Mouse (Mus musculus) hindbrain, embryonic 13.5 days (tissue): ENCODE measurements around the gene Akap11. TPM values are rescaled to one million over a fixed set of nuclear protein-coding genes. Genes with fewer than 3 reads are reported as not detected.
A peak's percentile ranks its signal among the peaks of the same experiment; 100 is the strongest.

Experiments
- ATAC-seq: fragments of 200-750 bp; cut with Nextera tagmentation; 2 replicates; pipeline ENCODE4 v1.8.0; 2017; ENCODE audit warnings: moderate TSS enrichment; ENCODE audit not compliant: low FRiP score
- H3K27ac ChIP-seq: fragments of 300-500 bp; sonication (generic); 2 replicates; pipeline ENCODE4 v1.5.1; 2015; ENCODE audit warnings: inconsistent platforms, mild to moderate bottlenecking, moderate library complexity
- H3K27me3 ChIP-seq: fragments of 300-500 bp; sonication (generic); 2 replicates; pipeline ENCODE4 v1.6.1; 2015; ENCODE audit warnings: mild to moderate bottlenecking, inconsistent platforms
- H3K36me3 ChIP-seq: fragments of 300-500 bp; sonication (generic); 2 replicates; pipeline ENCODE4 v1.6.1; 2015; ENCODE audit warnings: mild to moderate bottlenecking, inconsistent platforms
- H3K4me1 ChIP-seq: fragments of 300-500 bp; sonication (generic); replicated peaks from 2 replicates; pipeline ENCODE4 v1.6.1; 2015; ENCODE audit warnings: inconsistent platforms
- H3K4me2 ChIP-seq: fragments of 300-500 bp; sonication (generic); 2 replicates; pipeline ENCODE4 v1.6.1; 2015; ENCODE audit warnings: inconsistent platforms, mild to moderate bottlenecking, moderate library complexity
- H3K4me3 ChIP-seq: fragments of 300-500 bp; sonication (generic); 2 replicates; pipeline ENCODE4 v1.5.1; 2015; ENCODE audit warnings: mild to moderate bottlenecking, inconsistent platforms
- H3K9ac ChIP-seq: fragments of 300-500 bp; sonication (generic); 2 replicates; pipeline ENCODE4 v1.6.1; 2015; ENCODE audit warnings: mild to moderate bottlenecking, inconsistent platforms
- H3K9me3 ChIP-seq: fragments of 300-500 bp; sonication (generic); 2 replicates; pipeline ENCODE4 v1.6.1; 2016; ENCODE audit warnings: inconsistent platforms
- WGBS: fragments of 180-500 bp; shearing (Covaris S2); methylation state at CpG from one replicate; pipeline ENCODE4 v1.1.7; 2015; 5-methylcytosine and 5-hydroxymethylcytosine counted together
- polyA plus RNA-seq: library from polyadenylated mRNA; unstranded; fragments of >200 nt; fragmentation: Nextera tagmentation; extraction: Ambion mirVana; gene quantifications from 2 replicates; pipeline ENCODE4 v1.2.1, GENCODE M21; 2015

Gene Akap11
- polyA plus RNA-seq, 1 experiment from 2014 or later = 37.8 TPM

DNA sequence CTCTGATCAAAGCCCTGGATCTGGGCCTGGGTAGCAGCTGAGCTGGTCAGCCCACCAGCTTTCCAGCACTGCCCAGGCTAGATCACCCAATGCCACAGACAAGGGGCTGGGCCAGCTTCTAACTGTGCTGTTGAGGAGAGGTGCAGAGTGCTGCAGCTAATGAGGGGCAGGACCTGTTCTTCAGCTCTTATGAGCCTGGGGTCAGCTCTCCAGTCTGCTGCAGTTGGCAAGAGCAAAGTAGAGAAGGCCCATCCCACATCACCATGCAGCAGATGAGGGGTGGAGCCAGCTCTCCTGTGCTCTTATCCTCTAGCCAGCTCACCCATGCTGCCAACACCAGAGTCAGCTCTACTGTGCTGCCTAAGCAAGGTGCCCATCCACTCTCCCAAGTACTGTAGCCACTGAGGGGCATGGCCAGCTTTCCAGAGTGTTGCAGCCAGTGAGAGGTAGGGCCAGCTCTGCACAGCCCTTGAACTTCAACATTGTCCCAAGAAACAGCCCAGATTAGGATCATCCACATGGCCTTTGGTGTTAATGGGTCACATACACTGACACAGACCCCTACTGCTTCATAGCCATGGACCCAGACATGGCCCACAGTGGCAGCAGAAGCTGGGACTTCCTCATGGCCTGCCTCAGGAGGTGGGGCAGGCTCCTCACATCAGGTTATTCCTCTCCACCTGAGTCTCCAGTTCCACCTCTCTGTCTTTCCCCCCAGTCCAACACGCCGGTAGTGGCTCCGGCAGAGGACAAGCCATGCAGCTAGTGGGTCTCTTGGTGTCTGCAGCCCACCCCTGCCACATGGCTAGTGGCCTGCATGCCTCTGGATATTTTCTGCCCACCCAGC, 10.8 kb downstream of the Akap11 start:
- 0 out of 2 replicates have a peak, but pooled peaks have one; percentile 17 for ATAC-seq
- Histone ChIP-seq H3K4me3 (no peak overlapping the region), H3K27ac (no peak overlapping the region), H3K9ac (no peak overlapping the region), H3K27me3 (no peaks in the 10 kb centered on the region), H3K9me3 (no peaks in the 10 kb centered on the region), H3K4me2 (no peak overlapping the region), H3K36me3 (no peaks in the 10 kb centered on the region), H3K4me1 (peaks cover 37% of the 10 kb centered on the region)
- WGBS = 100% methylated on average over 3 of the region's 3 CpGs

- Histone ChIP-seq H3K27ac (no peak overlapping the region), H3K9ac (no peak overlapping the region), H3K4me3 (no peak overlapping the region), H3K27me3 (no peaks in the 10 kb centered on the region), H3K36me3 (0 out of 2 replicates have a peak, but pooled peaks cover 2% of the 10 kb centered on the region), H3K4me1 (peaks cover 32% of the 10 kb centered on the region), H3K9me3 (no peaks in the 10 kb centered on the region), H3K4me2 (no peak overlapping the region)
- no peak for ATAC-seq
- WGBS = 84% methylated on average over 2 of the region's 2 CpGs
Observed at GRCm38 (mm10) chr14:78525059-78525458, 11.5 kb downstream of the Akap11 start.

DNA sequence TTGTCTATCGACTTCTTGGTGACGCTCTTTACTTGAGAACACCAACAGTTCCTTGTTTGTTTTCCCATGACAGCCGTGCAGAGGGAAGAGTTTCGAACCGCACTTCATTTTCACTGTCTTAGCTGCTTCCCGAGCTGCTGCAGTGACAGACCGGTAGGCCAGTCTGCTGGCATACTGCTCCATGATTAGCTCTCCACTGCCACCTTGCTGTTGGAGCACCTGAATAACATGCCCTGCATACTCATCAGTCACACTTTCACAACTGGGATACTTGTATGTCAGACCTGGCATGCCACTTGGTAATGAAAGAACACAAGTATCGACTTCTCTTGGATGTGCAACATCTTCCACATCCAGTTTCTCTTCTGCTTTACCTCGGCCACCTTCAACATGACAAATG, 25.9 kb downstream of the Akap11 start:
- no peak for ATAC-seq
- Histone ChIP-seq H3K36me3 (peaks cover 77% of the 10 kb centered on the region), H3K4me3 (no peak overlapping the region), H3K4me1 (no peaks in the 10 kb centered on the region), H3K9me3 (no peaks in the 10 kb centered on the region), H3K27ac (no peak overlapping the region), H3K4me2 (no peak overlapping the region), H3K9ac (no peak overlapping the region), H3K27me3 (no peaks in the 10 kb centered on the region)
- 80% methylated on average over 9 of the region's 9 CpGs for WGBS

- H3K4me1 ChIP-seq = no peaks in the 10 kb centered on the region
- no peak overlapping the region for H3K9ac ChIP-seq
- H3K9me3 ChIP-seq = no peaks in the 10 kb centered on the region
- no peak overlapping the region for H3K4me3 ChIP-seq
- H3K27me3 ChIP-seq = no peaks in the 10 kb centered on the region
- no peak overlapping the region for H3K4me2 ChIP-seq
- peaks cover 82% of the 10 kb centered on the region for H3K36me3 ChIP-seq
- no peak overlapping the region for H3K27ac ChIP-seq
- ATAC-seq = no peak
- WGBS = 94% methylated on average over 6 of the region's 6 CpGs
Observed at GRCm38 (mm10) chr14:78509791-78510190, 26.8 kb downstream of the Akap11 start.

DNA sequence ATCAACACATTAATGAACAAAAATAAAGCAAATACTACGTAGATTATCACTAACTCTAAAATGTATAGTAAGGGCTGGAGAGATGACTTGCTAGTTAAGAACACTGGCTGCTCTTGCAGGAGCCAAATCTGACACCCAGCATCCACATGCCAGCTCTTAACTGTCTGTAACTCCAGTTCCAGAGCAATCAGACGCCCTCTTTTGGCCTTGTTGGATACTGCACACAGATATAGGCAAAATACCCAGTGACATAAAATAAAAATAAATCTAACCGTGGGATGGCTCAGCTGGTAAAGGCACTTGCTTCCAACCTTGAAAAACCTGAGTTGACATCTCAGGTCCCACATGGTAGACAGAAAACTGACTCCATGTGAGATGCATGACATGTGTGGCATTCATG, 36.0 kb downstream of the Akap11 start:
- Histone ChIP-seq H3K27ac (no peak overlapping the region), H3K4me2 (no peak overlapping the region), H3K4me1 (no peaks in the 10 kb centered on the region), H3K36me3 (peaks cover 43% of the 10 kb centered on the region), H3K9ac (no peak overlapping the region), H3K27me3 (no peaks in the 10 kb centered on the region), H3K4me3 (no peak overlapping the region), H3K9me3 (no peaks in the 10 kb centered on the region)
- 82% methylated on average over 3 of the region's 3 CpGs for WGBS
- ATAC-seq = no peak

- Histone ChIP-seq H3K9ac (no peak overlapping the region), H3K27me3 (no peaks in the 10 kb centered on the region), H3K9me3 (no peaks in the 10 kb centered on the region), H3K4me3 (no peak overlapping the region), H3K4me2 (no peak overlapping the region), H3K4me1 (no peaks in the 10 kb centered on the region), H3K27ac (no peak overlapping the region), H3K36me3 (peaks cover 55% of the 10 kb centered on the region)
- no peak for ATAC-seq
- WGBS = 96% methylated on average over 4 of the region's 4 CpGs
Observed at GRCm38 (mm10) chr14:78496691-78497090, 39.9 kb downstream of the Akap11 start.

DNA sequence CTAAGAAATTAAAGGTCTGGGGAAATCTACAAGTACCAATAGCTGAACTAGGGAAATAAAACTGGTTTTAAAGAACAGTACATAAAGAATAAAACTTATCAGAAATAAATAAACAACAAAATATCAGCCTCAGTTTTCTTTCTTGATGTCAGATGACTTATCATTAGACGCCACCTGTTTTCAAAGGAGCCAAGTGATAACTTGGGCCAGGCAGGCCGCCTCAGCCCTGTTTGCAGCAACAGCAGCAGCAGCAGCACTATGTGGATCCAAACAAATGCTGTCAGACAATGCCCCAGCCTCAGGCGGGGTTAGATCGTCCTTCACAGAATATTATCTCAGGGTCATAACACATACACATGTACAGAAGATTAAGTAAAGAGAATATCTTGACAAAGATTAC, 41.4 kb downstream of the Akap11 start:
- no peak overlapping the region for H3K4me2 ChIP-seq
- H3K4me1 ChIP-seq = no peaks in the 10 kb centered on the region
- H3K36me3 ChIP-seq = peaks cover 57% of the 10 kb centered on the region
- WGBS = 82% methylated on average over 4 of the region's 4 CpGs
- H3K27ac ChIP-seq = no peak overlapping the region
- no peak overlapping the region for H3K9ac ChIP-seq
- no peaks in the 10 kb centered on the region for H3K27me3 ChIP-seq
- ATAC-seq = no peak
- no peak overlapping the region for H3K4me3 ChIP-seq
- H3K9me3 ChIP-seq = no peaks in the 10 kb centered on the region

DNA sequence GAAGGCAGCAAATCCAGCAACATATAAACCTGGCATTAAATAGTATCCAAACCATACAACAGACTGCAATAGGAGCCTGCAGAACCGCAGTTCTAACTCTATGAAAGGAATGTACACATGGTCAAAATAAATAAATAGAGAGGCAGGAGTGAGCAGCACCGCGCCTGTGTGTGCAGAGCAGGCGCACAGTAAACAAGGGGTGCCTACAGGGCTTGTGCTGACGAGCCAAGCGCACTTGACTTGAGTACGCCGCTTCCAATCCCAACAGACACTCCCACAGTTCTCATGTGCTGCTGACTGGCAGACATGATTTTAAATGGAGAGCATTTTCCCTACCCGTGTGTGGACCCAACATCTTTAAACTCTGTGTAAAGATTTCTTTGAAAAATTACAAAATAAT, 44.0 kb downstream of the Akap11 start:
- H3K36me3 ChIP-seq = peaks cover 44% of the 10 kb centered on the region
- no peaks in the 10 kb centered on the region for H3K9me3 ChIP-seq
- H3K4me2 ChIP-seq = no peak overlapping the region
- ATAC-seq = no peak
- no peaks in the 10 kb centered on the region for H3K27me3 ChIP-seq
- no peak overlapping the region for H3K9ac ChIP-seq
- no peaks in the 10 kb centered on the region for H3K4me1 ChIP-seq
- no peak overlapping the region for H3K27ac ChIP-seq
- 80% methylated on average over 9 of the region's 9 CpGs for WGBS
- no peak overlapping the region for H3K4me3 ChIP-seq

- Histone ChIP-seq H3K27me3 (no peaks in the 10 kb centered on the region), H3K4me2 (no peak overlapping the region), H3K4me3 (no peak overlapping the region), H3K27ac (no peak overlapping the region), H3K9me3 (no peaks in the 10 kb centered on the region), H3K9ac (no peak overlapping the region), H3K4me1 (no peaks in the 10 kb centered on the region), H3K36me3 (peaks cover 37% of the 10 kb centered on the region)
- ATAC-seq = no peak
Observed at GRCm38 (mm10) chr14:78491432-78491831, 45.2 kb downstream of the Akap11 start.

DNA sequence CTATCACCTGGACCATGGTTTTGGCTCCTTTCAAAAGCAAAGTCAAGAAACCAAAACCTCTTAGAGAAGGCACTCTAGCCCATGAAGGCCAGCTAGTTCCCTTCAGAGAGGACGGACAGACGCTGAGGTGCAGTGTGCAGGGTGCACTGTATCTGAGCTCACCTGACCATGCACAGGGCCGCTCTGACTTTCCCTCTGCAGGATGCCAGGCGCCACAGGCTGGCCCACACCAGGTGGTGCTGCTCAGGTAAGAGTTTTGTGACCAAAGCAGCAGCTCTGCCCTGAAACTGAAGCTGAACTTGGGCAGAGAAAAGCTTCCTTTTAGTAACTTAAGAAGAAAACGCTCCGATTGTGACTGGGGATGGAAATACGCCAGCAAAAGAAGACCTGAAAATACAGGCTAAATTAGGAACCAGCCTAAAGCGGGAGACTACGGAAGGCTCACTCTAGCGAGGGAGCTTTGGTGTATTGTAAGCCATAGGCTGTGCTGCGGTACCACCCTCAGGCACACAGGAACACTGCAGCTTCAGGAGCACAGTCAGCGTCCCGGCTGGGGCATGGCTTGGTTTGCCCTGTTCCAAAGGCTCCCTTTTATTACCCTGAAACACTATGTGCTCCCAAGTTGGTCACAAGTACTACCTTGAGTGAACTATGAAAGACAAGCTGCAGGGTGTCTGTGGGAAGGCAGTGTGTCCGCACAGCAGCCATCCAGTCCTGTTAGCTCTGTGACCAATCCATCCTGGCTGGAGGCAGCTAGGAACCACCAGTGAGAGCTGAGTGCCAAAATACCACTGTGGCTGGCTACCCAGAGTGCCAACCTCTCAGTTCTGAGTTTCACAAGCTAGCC, 54.0 kb downstream of the Akap11 start:
- Histone ChIP-seq H3K27ac (no peak overlapping the region), H3K27me3 (no peaks in the 10 kb centered on the region), H3K4me3 (no peak overlapping the region), H3K4me2 (no peak overlapping the region), H3K4me1 (0 out of 2 replicates have a peak, but pooled peaks cover 3% of the 10 kb centered on the region), H3K9ac (peak overlapping the region; percentile 55; the same call in 1 of the 2 replicates), H3K9me3 (no peaks in the 10 kb centered on the region), H3K36me3 (no peaks in the 10 kb centered on the region)
- 26% methylated on average over 14 of the region's 14 CpGs for WGBS
- peak; percentile 94 for ATAC-seq

DNA sequence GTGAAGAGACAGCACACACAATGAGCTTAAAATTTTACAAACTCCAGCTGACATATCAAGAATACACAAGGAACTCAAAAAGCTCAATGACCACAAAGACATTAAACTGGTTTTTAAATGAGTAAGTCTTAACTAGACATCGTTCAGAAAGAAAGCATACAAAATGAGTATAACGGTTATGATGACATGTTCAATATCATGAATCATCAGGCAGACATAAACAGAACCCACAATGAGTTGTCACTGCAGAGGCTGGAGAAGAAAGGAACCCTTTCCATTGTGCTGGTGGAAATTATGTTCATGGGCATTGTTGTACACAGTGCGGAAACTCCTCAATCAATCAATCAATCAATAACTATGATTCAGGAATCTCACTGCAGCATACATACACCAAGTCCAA, 62.5 kb downstream of the Akap11 start:
- no peaks in the 10 kb centered on the region for H3K27me3 ChIP-seq
- WGBS = 89% methylated on average over 3 of the region's 3 CpGs
- ATAC-seq = no peak
- no peaks in the 10 kb centered on the region for H3K9me3 ChIP-seq
- no peak overlapping the region for H3K4me2 ChIP-seq
- H3K9ac ChIP-seq = no peak overlapping the region
- no peak overlapping the region for H3K27ac ChIP-seq
- H3K36me3 ChIP-seq = no peaks in the 10 kb centered on the region
- H3K4me3 ChIP-seq = no peak overlapping the region
- no peaks in the 10 kb centered on the region for H3K4me1 ChIP-seq

DNA sequence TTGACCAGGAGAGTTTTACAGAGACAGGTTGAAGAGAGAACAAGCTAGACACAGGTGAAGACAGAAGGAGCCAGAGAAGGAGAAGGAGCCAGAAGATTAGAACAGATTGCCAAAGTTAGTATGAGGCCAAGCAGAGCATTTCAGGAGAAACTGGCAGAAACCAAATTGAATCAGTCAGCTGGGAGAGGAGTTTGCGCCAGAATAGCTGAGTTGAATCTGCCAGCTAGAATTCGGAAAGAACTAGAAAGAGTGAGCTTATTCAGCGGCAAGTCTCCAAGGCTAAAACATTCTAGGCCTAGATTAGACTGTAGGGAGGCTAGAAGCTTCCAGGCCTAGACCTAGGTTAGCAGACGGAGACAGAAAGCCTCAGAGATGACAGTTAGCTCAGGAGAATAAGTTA, 65.9 kb downstream of the Akap11 start:
- ATAC-seq = no peak
- Histone ChIP-seq H3K36me3 (no peaks in the 10 kb centered on the region), H3K27ac (no peak overlapping the region), H3K4me3 (no peak overlapping the region), H3K4me2 (no peak overlapping the region), H3K9me3 (no peaks in the 10 kb centered on the region), H3K27me3 (no peaks in the 10 kb centered on the region), H3K9ac (no peak overlapping the region), H3K4me1 (no peaks in the 10 kb centered on the region)
- 94% methylated on average over 4 of the region's 4 CpGs for WGBS
